Mouse (Mus musculus): ENCODE measurements around the gene Mlh1. TPM values are rescaled to one million over a fixed set of nuclear protein-coding genes. Genes with fewer than 3 reads are reported as not detected.

Mlh1 gene
- polyA plus RNA-seq, 1 experiment from 2014 or later = 19.1 TPM

Other genes starting within 250 kb of the Mlh1 start
- gene Ccrl2, start 214.3 kb downstream of the Mlh1 start, polyA plus RNA-seq (2015; fragmentation: Nextera tagmentation; extraction: Ambion mirVana) = 15.7 and 18.2 TPM in 2 replicates
- 16.2 and 16.9 TPM in 2 replicates for gene Lrrfip2, start 154.2 kb downstream of the Mlh1 start, polyA plus RNA-seq (2015; fragmentation: Nextera tagmentation; extraction: Ambion mirVana)
- gene Epm2aip1, start 138 bp upstream of the Mlh1 start, polyA plus RNA-seq (2015; fragmentation: Nextera tagmentation; extraction: Ambion mirVana) = 8.2 and 9.0 TPM in 2 replicates
- gene Trank1, start 39.9 kb upstream of the Mlh1 start, polyA plus RNA-seq (2015; fragmentation: Nextera tagmentation; extraction: Ambion mirVana) = 0.02 TPM in 1 of 2 replicates, not detected in the other
- gene Dclk3, start 167.3 kb upstream of the Mlh1 start, polyA plus RNA-seq (2015; fragmentation: Nextera tagmentation; extraction: Ambion mirVana) = 0.12 TPM in 1 of 2 replicates, not detected in the other